Mouse (Mus musculus) heart, adult 2 months (tissue): Measurements from ENCODE around the gene Nhej1. TPM values are rescaled to one million over a fixed set of nuclear protein-coding genes. Genes with fewer than 3 reads are reported as not detected.

Source experiments
- DNase-seq, 2 experiments: peaks; one replicate each; pipeline ENCODE4 v3.0.0; 2021
- H3K27ac ChIP-seq: fragments of 200-600 bp; 2 replicates; pipeline ENCODE4 v1.8.1; 2022
- H3K27me3 ChIP-seq: fragments of 200-500 bp; 2 replicates; pipeline ENCODE4 v1.6.1; 2012; ENCODE audit warnings: mild to moderate bottlenecking, low read length, inconsistent platforms, mixed read lengths; ENCODE audit not compliant: control insufficient read depth, insufficient read depth
- H3K36me3 ChIP-seq: fragments of 200-500 bp; 2 replicates; pipeline ENCODE4 v1.6.1; 2012; ENCODE audit warnings: low read length, inconsistent platforms; ENCODE audit not compliant: control insufficient read depth, insufficient read depth
- H3K4me1 ChIP-seq: fragments of 200-500 bp; 2 replicates; pipeline ENCODE4 v1.6.1; 2011; ENCODE audit warnings: low read length; ENCODE audit not compliant: control insufficient read depth, insufficient read depth
- H3K4me3 ChIP-seq: fragments of 200-600 bp; 2 replicates; pipeline ENCODE4 v1.8.1; 2022
- H3K79me2 ChIP-seq: fragments of 200-500 bp; replicated peaks from 2 replicates; pipeline ENCODE4 v1.6.1; 2012; ENCODE audit warnings: mild to moderate bottlenecking, inconsistent platforms, low read length, moderate library complexity, mixed read lengths; ENCODE audit not compliant: control insufficient read depth, insufficient read depth
- H3K9ac ChIP-seq: fragments of 200-500 bp; 2 replicates; pipeline ENCODE4 v1.6.1; 2012; ENCODE audit warnings: low read depth, mild to moderate bottlenecking, control low read depth, inconsistent platforms, low read length, mixed read lengths
- CTCF ChIP-seq: fragments of 200-600 bp; IDR thresholded peaks from 2 replicates; pipeline ENCODE4 v1.8.1; 2022; ENCODE audit warnings: antibody characterized with exemption, mild to moderate bottlenecking, moderate library complexity
- EP300 ChIP-seq: fragments of 200-500 bp; IDR thresholded peaks from 2 replicates; pipeline ENCODE4 v1.6.1; 2011; ENCODE audit warnings: low read depth, low read length, control low read depth; ENCODE audit not compliant: insufficient read depth
- POLR2A ChIP-seq: fragments of 200-500 bp; IDR thresholded peaks from 2 replicates; pipeline ENCODE4 v1.6.1; 2011; ENCODE audit warnings: mild to moderate bottlenecking, low read depth, low read length, control low read depth; ENCODE audit not compliant: insufficient read depth
- WGBS: fragments of 180-500 bp; shearing (Covaris S2); methylation state at CpG from one replicate; pipeline ENCODE4 v1.1.7; 2018; 5-methylcytosine and 5-hydroxymethylcytosine counted together
- intact Hi-C: fragments of 180-260 bp; cut with DNase I; formaldehyde crosslinking; loops from one replicate; pipeline ENCODE4 v1.15.1; 2025
- polyA plus RNA-seq: library from polyadenylated mRNA; depleted of rRNA; stranded (reverse); fragments of >200 nt; gene quantifications from 2 replicates; pipeline ENCODE4 v1.2.3, GENCODE M21; 2012
- total RNA-seq, 2 experiments: library from RNA; stranded (reverse); gene quantifications; 2 replicates each; pipeline ENCODE4 v1.2.3; 2021

The Nhej1 gene
- total and polyA plus RNA-seq, 3 experiments = 3.6 to 4.7 (median 4.0) TPM

- no peak overlapping the region for H3K9ac ChIP-seq
- intact Hi-C loops = no loop called here
- no peaks in the 10 kb centered on the region for H3K4me1 ChIP-seq
- no peak for DNase-seq
- H3K27ac ChIP-seq = no peak overlapping the region
- H3K27me3 ChIP-seq = 0 out of 2 replicates have a peak, but pooled peaks cover 1% of the 10 kb centered on the region
- no peaks in the 10 kb centered on the region for H3K36me3 ChIP-seq
- H3K4me3 ChIP-seq = no peak overlapping the region
- TF ChIP-seq CTCF (no peak), POLR2A (no peak), EP300 (no peak)
- H3K79me2 ChIP-seq = no peaks in the 10 kb centered on the region
- 75% methylated on average over 5 of the region's 5 CpGs for WGBS
Measured at GRCm38 (mm10) chr1:74962126-74962852, 162.7 kb downstream of the Nhej1 start.

DNA sequence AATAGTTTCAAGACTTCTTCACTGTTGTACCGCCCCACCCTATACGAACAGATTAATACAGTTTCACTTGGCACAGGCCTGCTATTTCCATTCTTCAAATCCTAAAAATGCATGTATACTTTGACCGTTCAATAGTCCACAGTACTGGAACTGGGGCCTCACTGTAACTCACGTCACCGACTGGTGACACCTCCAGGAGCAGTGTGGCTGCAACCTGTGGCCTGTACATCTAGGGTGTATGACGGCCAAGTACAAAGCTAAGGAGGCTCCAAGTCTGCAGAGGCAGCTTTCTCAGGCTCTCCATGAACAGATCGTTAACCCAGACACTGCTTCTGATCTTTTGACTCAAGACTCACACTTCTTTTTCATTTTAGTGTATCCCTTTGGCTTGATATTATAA lies 163.3 kb downstream of the Nhej1 start:
- no peak for DNase-seq
- Histone ChIP-seq H3K36me3 (no peaks in the 10 kb centered on the region), H3K79me2 (no peaks in the 10 kb centered on the region), H3K9ac (no peak overlapping the region), H3K4me3 (no peak overlapping the region), H3K4me1 (no peaks in the 10 kb centered on the region), H3K27ac (no peak overlapping the region), H3K27me3 (0 out of 2 replicates have a peak, but pooled peaks cover 1% of the 10 kb centered on the region)
- intact Hi-C loops = no loop called here
- 85% methylated on average over 7 of the region's 7 CpGs for WGBS
- no peak for TF ChIP-seq EP300
- TF ChIP-seq CTCF = no peak
- no peak for TF ChIP-seq POLR2A

DNA sequence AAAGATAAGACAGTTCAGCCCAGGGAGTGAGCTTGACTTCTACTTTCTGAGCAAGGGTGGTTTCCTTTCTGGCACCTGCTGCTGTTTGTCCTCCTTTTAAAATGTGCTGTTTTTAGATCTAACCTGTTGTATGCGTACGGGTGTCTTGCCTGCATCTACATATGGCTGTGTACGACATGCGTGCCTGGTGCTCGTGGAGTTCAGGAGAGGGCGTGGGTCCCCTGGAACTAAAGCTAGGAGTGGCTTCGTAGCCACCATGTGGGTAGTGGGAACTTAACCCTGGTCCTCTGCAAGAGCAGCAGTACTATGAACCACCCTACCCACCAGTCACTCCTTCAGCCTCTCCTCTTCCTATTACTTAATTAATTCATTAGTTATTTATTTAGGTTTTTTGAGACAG lies 164.9 kb downstream of the Nhej1 start:
- DNase-seq = no peak
- no peak overlapping the region for H3K9ac ChIP-seq
- H3K27me3 ChIP-seq = peaks cover 3% of the 10 kb centered on the region; the same call in 1 of the 2 replicates
- H3K36me3 ChIP-seq = no peaks in the 10 kb centered on the region
- intact Hi-C loops = no loop called here
- H3K4me3 ChIP-seq = no peak overlapping the region
- H3K79me2 ChIP-seq = no peaks in the 10 kb centered on the region
- H3K4me1 ChIP-seq = no peaks in the 10 kb centered on the region
- H3K27ac ChIP-seq = no peak overlapping the region
- TF ChIP-seq POLR2A (no peak), EP300 (no peak), CTCF (no peak)
- WGBS = 77% methylated on average over 7 of the region's 7 CpGs

GRCm38 (mm10) chr1:74951556-74952210 lies 173.3 kb downstream of the Nhej1 start, which contains the start of gene Ihh:
Gene Ihh (minus strand): TSS chr1:74951672.
- peak in 1 of 2 experiments; percentile 5 for DNase-seq
- TF ChIP-seq POLR2A (no peak), EP300 (no peak), CTCF (no peak)
- H3K9ac ChIP-seq = no peak within 1 kb of the TSS
- peaks cover 2% of the 10 kb centered on the region; the same call in 1 of the 2 replicates for H3K4me1 ChIP-seq
- H3K36me3 ChIP-seq = no peaks in the 10 kb centered on the region
- WGBS = 3% methylated on average over 52 of the region's 55 CpGs
- H3K4me3 ChIP-seq = peak within 1 kb of the TSS; percentile 24
- H3K27me3 ChIP-seq = peaks cover 22% of the 10 kb centered on the region
- intact Hi-C loops = no loop called here
- H3K27ac ChIP-seq = no peak within 1 kb of the TSS
- no peaks in the 10 kb centered on the region for H3K79me2 ChIP-seq

GRCm38 (mm10) chr1:74950576-74951490 lies 174.2 kb downstream of the Nhej1 start:
- H3K36me3 ChIP-seq = no peaks in the 10 kb centered on the region
- peak in 1 of 2 experiments; percentile 7 for DNase-seq
- intact Hi-C loops = no loop called here
- H3K27me3 ChIP-seq = peaks cover 20% of the 10 kb centered on the region
- H3K79me2 ChIP-seq = no peaks in the 10 kb centered on the region
- 2% methylated on average over 83 of the region's 84 CpGs for WGBS
- H3K4me3 ChIP-seq = peak overlapping the region; percentile 24
- peaks cover 2% of the 10 kb centered on the region; the same call in 1 of the 2 replicates for H3K4me1 ChIP-seq
- TF ChIP-seq CTCF (no peak), EP300 (no peak), POLR2A (no peak)
- H3K27ac ChIP-seq = no peak overlapping the region
- H3K9ac ChIP-seq = no peak overlapping the region
